Mouse (Mus musculus) effector memory CD4-positive, alpha-beta T cell, adult 5 months (primary cell): ENCODE measurements around the gene 4933436I01Rik. TPM values are rescaled to one million over a fixed set of nuclear protein-coding genes. Genes with fewer than 3 reads are reported as not detected.

ENCODE experiments used
- polyA plus RNA-seq: library from polyadenylated mRNA; unstranded; fragments of 100-300 nt; shearing (Covaris generic); gene quantifications from one replicate; pipeline ENCODE4 v1.2.1, GENCODE M21; 2017

The 4933436I01Rik gene
- not detected for polyA plus RNA-seq

GRCm38 (mm10) chrX:67921350-67921749 is at the start of gene 4933436I01Rik:
Gene 4933436I01Rik (minus strand): TSS chrX:67921450.

Other genes with a start within 250 kb of the 4933436I01Rik start
- gene Gm1140, start 227.9 kb downstream of the 4933436I01Rik start, polyA plus RNA-seq, result not detected
- not detected for gene Gm14692, start 225.8 kb downstream of the 4933436I01Rik start, polyA plus RNA-seq